Mouse (Mus musculus) spleen, postnatal 36 days (tissue): ENCODE data around the gene Oit1.

Source experiments
- DNase-seq, 2 experiments: peaks; one replicate each; pipeline ENCODE4 v3.0.0; 2022; ENCODE audit warnings: low spot score in 2 of 2, mixed read lengths in 1 of 2

Gene Oit1

GRCm38 (mm10) chr14:8335947-8336346 lies 42.6 kb downstream of the Oit1 start:
- no peak for DNase-seq

DNA sequence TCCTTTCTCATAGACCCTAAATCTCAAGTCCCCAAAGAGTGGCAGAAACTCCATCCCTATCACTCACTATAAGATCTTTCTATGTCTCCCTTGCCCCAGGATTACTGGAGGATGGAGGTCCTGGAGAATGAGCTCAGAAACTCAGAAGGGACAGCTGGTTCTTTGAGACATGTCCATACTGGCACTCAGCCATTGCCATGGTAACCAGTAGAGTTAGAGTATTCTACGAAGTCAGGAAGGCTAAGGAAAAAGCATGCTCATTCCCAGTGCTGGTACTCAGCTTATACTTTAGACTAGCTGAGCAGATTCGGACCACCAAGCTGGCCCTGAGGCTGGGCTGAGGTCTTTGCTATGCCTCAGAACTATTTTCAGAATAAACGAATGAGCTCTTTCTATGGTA lies 44.0 kb downstream of the Oit1 start:
- no peak for DNase-seq

GRCm38 (mm10) chr14:8332314-8333252 lies 46.0 kb downstream of the Oit1 start:
- no peak for DNase-seq

DNA sequence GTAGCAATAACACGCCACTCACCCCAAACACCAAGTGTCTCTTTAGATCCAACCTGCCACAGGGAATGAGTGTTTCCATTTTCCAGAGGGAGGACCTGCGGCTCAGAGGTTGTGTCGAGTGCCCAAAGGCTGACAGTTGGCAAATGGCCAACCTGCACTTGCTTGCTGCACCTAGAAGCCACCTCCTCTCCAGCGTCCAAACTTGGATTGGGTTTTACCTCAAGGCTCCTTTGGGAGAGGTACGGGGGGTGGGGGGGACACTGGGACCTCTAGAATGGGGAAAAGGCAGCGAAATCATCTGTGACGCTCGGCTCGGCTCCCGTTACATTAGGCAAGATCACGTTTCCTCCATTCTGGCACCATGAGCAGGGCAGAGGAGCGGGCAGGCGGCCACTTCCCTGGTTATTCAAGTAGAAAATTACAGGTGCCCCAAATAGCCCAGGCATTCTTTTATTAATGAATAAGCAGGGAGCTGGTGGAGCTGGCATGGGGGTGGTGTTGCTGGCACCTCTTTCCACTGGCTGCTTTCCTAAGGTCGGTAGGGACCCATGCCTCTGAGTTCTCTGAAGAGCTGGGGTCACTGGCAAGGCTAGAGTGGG lies 47.1 kb downstream of the Oit1 start:
- no peak for DNase-seq

- no peak for DNase-seq
Measured at GRCm38 (mm10) chr14:8330390-8330789, 48.2 kb downstream of the Oit1 start.

DNA sequence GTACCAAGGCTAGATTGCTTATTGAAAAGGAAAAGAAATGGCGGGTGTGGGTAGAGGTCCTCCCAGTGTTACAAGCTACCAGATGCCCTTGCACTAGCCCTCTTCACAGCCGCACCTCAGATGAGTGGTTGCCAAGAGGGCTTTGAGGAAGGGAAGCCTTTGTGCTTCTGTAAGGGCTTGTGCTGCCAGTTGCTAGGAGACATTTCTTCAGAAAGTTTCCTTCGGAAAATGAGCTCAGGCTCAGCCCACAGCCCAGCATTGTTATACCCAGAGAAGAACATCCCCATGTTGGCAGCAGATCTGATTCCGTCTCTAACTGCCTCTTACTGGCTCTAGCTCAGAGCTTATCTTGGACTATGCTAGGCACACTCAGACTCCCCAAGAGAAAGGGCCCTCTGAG lies 49.0 kb downstream of the Oit1 start:
- DNase-seq = no peak

DNA sequence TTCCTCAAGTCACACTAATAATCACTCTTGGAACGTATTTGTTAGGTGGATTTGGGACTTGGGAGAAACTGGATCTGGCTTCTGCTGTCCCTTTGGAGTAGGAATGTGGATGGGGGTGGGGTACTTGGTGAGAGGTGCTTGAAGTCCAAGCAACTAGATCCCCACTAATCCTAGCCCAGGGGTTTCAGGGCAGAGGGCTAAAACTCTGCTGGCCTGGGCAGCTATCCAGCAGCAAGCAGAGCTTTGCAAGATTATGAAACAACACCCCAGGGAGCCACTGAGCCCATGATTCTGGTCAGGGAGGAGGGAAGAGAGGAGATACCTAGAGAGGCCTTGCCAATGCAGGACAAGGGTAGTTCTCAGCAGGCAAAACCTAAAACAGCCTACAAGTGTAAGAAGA lies 51.2 kb downstream of the Oit1 start:
- DNase-seq = no peak

GRCm38 (mm10) chr14:8326961-8327360 lies 51.6 kb downstream of the Oit1 start:
- DNase-seq = no peak

DNA sequence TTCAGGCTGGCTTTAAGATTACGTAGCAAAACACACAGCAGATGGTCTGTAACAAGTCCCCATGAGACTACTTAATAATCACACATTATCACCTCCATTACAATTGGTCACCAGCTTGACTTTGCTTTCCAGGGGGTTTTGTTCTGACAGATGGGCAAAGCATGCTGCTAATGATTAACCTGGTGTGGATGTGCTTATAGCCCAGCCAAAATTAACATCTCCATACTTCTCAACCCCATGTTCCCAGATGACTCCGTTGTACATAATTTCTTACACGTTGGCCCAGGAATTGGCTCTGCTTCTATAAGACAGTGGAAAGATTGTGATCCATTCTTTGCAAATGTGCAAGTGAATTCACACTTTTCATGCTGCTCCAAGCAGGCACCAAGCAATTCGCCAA lies 52.8 kb downstream of the Oit1 start:
- no peak for DNase-seq

GRCm38 (mm10) chr14:8320528-8320927 lies 58.0 kb downstream of the Oit1 start:
- no peak for DNase-seq

- no peak for DNase-seq
Measured at GRCm38 (mm10) chr14:8317194-8318097, 61.1 kb downstream of the Oit1 start, which contains the start of gene Fam107a. TSS of gene Fam107a (minus strand) at chr14:8318023.

DNA sequence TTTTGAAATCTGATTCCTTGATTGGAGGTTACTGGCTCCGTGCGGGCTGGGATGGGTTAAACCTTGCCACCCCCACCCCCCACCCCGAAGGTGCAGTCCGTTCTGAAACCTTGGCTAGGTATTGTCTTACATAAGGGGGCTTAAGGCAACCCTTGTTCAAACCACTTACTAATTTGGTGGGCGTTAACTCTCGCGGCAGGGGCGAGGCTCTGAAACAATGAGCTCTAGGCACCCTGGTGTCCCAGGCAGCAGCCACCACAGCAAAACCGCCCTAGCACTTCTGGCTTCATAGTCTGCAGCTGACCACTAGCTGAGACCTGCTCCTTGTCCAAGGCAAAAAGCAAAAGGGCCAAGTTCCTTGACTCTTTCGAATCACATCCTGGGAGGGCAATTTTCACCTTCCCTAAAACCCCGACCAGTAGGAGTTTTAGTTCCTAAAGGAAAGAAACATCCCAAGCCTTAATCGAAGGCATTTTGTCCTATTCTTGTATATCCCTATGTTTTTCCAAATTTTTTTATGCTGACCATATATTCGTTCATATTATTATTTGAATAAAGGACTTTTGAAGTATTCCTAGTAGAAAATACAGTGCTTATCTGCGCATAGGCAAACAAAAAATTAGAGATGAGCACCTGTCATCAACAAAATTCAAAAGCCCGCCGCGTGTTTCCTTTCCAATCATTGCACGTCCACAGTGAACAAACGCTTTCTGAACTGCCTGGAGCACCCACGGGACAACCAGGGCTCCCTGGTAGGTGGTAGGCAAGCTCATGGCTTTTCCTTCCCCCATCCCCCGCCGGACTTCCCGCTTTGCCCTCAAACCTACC lies 62.0 kb downstream of the Oit1 start:
- DNase-seq = no peak

DNA sequence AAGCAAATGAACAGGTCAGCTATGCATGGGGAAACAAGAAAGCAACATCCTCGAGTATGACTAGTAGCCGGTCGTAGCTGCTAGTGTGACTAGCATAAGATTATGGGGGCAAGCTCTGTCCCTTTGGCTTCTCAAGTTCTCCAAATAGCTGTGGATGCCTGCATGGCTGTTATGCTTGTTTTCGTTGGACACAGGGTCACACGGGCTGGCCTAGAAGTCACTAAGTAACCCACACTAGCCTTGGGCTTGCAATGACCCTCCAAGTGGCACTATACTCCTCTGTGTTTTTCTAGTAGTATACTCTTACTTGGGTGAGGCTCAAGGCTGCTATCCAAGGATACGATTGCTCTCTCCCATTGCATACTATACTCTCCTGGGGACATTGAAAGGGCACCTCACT lies 63.4 kb downstream of the Oit1 start:
- no peak for DNase-seq

DNA sequence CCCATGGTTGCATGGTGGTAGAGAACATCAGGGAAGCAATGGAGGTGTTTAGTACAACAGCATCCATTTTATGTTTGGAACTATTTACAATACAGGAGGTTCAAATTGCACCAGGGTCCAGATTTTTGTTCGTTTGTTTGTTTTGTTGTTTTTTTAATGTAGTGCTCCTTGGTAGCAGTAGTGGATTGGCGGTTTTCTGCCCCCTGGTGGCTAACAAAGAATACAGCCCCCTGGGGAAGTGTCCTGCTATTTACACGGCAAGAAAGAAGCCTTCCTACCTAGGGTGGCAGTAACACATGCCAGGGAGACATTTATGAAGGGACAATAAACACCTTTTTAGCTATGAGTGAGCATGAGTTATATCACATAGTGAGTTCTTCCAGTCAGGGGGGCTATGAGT lies 64.0 kb downstream of the Oit1 start:
- peak in 1 of 2 experiments; percentile 6 for DNase-seq

DNA sequence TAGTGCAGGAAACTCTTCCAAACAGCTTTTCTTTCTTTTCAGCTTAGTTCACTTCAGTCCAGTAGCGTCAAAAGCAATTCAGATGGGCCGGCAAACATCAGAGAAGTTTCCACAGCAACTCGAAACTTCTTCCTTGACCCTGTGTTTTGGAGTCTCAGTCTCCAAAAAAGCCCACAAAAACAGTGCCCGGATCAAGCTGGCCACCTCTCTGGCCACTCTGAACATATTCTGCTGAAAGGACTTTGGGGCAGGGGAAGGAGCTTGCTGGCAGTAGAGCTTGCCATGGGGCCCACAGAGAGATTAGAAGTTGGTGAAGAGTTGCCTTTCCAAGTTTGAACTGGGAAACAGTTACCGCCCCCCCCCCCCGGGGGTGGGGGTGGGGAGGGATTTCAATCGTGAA lies 64.7 kb downstream of the Oit1 start:
- DNase-seq = no peak

GRCm38 (mm10) chr14:8309621-8310141 lies 68.9 kb downstream of the Oit1 start:
- no peak for DNase-seq

- DNase-seq = no peak
Measured at GRCm38 (mm10) chr14:8308650-8309049, 69.9 kb downstream of the Oit1 start.

- no peak for DNase-seq
Measured at GRCm38 (mm10) chr14:8306884-8307283, 71.7 kb downstream of the Oit1 start.

- no peak for DNase-seq
Measured at GRCm38 (mm10) chr14:8305014-8305413, 73.5 kb downstream of the Oit1 start.

- no peak for DNase-seq
Measured at GRCm38 (mm10) chr14:8304082-8304481, 74.5 kb downstream of the Oit1 start.

GRCm38 (mm10) chr14:8302687-8303086 lies 75.9 kb downstream of the Oit1 start:
- DNase-seq = no peak
